ENCODE assay signal across 8 mouse cellular contexts in genomic region chr12:79006076-79006475, GRCm38 (mm10). TPM values are rescaled to one million over a fixed set of nuclear protein-coding genes. Genes with fewer than 3 reads are reported as not detected.
DNase-seq lines count a peak whose midpoint lies in the region; ATAC-seq and TF ChIP-seq lines count a peak whose summit lies in the region.

No protein-coding gene starts in this region.

- no peak for ATAC-seq in heart, embryonic 16.5 days (replicated peaks; ENCODE audit: extremely low read depth, insufficient read depth, low FRiP score)
- no peak for ATAC-seq in forebrain, postnatal 0 days

- TF ChIP-seq POLR2A in bone marrow, adult 2 months (IDR thresholded peaks at IDR 0.05; ENCODE audit: borderline replicate concordance, control insufficient read depth, low read depth, low read length) = no peak

- peak overlapping the region; percentile 90 for H3K4me3 ChIP-seq in heart, embryonic 16.5 days (ENCODE audit: low read length)
- peak overlapping the region; percentile 81 for H3K4me3 ChIP-seq in bone marrow, adult 2 months (replicated peaks; ENCODE audit: control insufficient read depth, low read depth, low read length)
- H3K4me3 ChIP-seq in forebrain, postnatal 0 days (ENCODE audit: low read depth, low read length) = peak overlapping the region; percentile 93
- peak overlapping the region; percentile 95 for H3K4me3 ChIP-seq in midbrain, embryonic 10.5 days

- WGBS in heart, embryonic 16.5 days = 41% methylated on average over 9 of the region's 9 CpGs
- WGBS in bone marrow, adult 2 months = 19% methylated on average over 9 of the region's 9 CpGs
- WGBS in forebrain, postnatal 0 days = 22% methylated on average over 9 of the region's 9 CpGs
- 39% methylated on average over 9 of the region's 9 CpGs for WGBS in midbrain, embryonic 10.5 days

- H3K36me3 ChIP-seq in heart, embryonic 16.5 days (ENCODE audit: control insufficient read depth, insufficient read depth) = no peaks in the 10 kb centered on the region
- H3K36me3 ChIP-seq in forebrain, postnatal 0 days (ENCODE audit: insufficient read depth) = no peaks in the 10 kb centered on the region
- no peaks in the 10 kb centered on the region for H3K36me3 ChIP-seq in midbrain, embryonic 10.5 days

- H3K4me2 ChIP-seq in heart, embryonic 16.5 days (ENCODE audit: low read depth, low read length) = peak overlapping the region; percentile 87
- H3K4me2 ChIP-seq in forebrain, postnatal 0 days (ENCODE audit: low read depth) = peak overlapping the region; percentile 84

- no peak overlapping the region for H3K9ac ChIP-seq in heart, embryonic 16.5 days (ENCODE audit: low read length)
- peak overlapping the region; percentile 95 for H3K9ac ChIP-seq in forebrain, postnatal 0 days

- H3K27me3 ChIP-seq in heart, embryonic 16.5 days (ENCODE audit: control insufficient read depth, insufficient read depth, low read length) = peaks cover 12% of the 10 kb centered on the region
- no peaks in the 10 kb centered on the region for H3K27me3 ChIP-seq in forebrain, postnatal 0 days (ENCODE audit: insufficient read depth, low read length)
- H3K27me3 ChIP-seq in midbrain, embryonic 10.5 days (ENCODE audit: low read depth, poor library complexity, severe bottlenecking) = peaks cover 44% of the 10 kb centered on the region

- no peak overlapping the region for H3K27ac ChIP-seq in heart, embryonic 16.5 days (ENCODE audit: low read length)
- H3K27ac ChIP-seq in bone marrow, adult 2 months (ENCODE audit: control insufficient read depth, insufficient read depth, low read depth, low read length, poor library complexity) = no peak overlapping the region
- H3K27ac ChIP-seq in forebrain, postnatal 0 days (ENCODE audit: low read depth, low read length) = peak overlapping the region; percentile 89
- H3K27ac ChIP-seq in midbrain, embryonic 10.5 days (replicated peaks) = peak overlapping the region; percentile 88; the same call in 1 of the 2 replicates

- no peaks in the 10 kb centered on the region for H3K9me3 ChIP-seq in heart, embryonic 16.5 days (replicated peaks; ENCODE audit: control insufficient read depth, low read length)
- no peaks in the 10 kb centered on the region for H3K9me3 ChIP-seq in forebrain, postnatal 0 days (ENCODE audit: low read length)
- no peaks in the 10 kb centered on the region for H3K9me3 ChIP-seq in midbrain, embryonic 10.5 days (replicated peaks)

- no peak for TF ChIP-seq CTCF in bone marrow, adult 2 months (IDR thresholded peaks at IDR 0.05; ENCODE audit: control insufficient read depth, insufficient read depth, low read length)
- no peak for TF ChIP-seq CTCF in forebrain, postnatal 0 days (IDR thresholded peaks at IDR 0.05; ENCODE audit: low read depth)

- DNase-seq in heart, adult 8-10 months (ENCODE audit: low spot score) = no peak
- no peak for DNase-seq in forebrain, postnatal 0 days
- DNase-seq in midbrain, embryonic 10.5 days (ENCODE audit: low spot score) = no peak
- no peak for DNase-seq in embryo, embryonic 10.5 days (ENCODE audit: low spot score)
- DNase-seq in MN1 (ENCODE audit: low spot score) = no peak
- no peak for DNase-seq in urinary bladder, postnatal 36 days (ENCODE audit: low spot score in 2 of 2)

- no peaks in the 10 kb centered on the region; the same call in 1 of the 2 replicates for H3K4me1 ChIP-seq in heart, embryonic 16.5 days (ENCODE audit: control insufficient read depth, insufficient read depth, low read length)
- peaks cover 3% of the 10 kb centered on the region; the same call in 1 of the 2 replicates for H3K4me1 ChIP-seq in bone marrow, adult 2 months (ENCODE audit: control insufficient read depth, insufficient read depth, low read length)
- H3K4me1 ChIP-seq in forebrain, postnatal 0 days (ENCODE audit: insufficient read depth) = peaks cover 16% of the 10 kb centered on the region; the same call in 1 of the 2 replicates
- H3K4me1 ChIP-seq in midbrain, embryonic 10.5 days = peaks cover 25% of the 10 kb centered on the region

RNA-seq across cellular contexts. Expression of gene Tmem229b, which starts 1.4 kb away (rescaled TPM):
- 3.9 and 4.7 TPM in 2 replicates for polyA plus RNA-seq in heart, embryonic 16.5 days (2015; fragmentation: Nextera tagmentation; extraction: Ambion mirVana)
- total RNA-seq in heart, adult 8-10 months (2022) = 1 to 10 TPM; 2.3 to 4.4 (median 2.9) TPM
- 6.2 and 18.7 TPM in 2 replicates for polyA plus RNA-seq in bone marrow, adult 2 months (2011; ENCODE audit: insufficient read depth, insufficient read length, low replicate concordance, missing spikeins)
- 111 and 153 TPM in 2 replicates for total RNA-seq in forebrain, postnatal 0 days (2014; rRNA removed)
- polyA plus RNA-seq in forebrain, postnatal 0 days (2015; fragmentation: Nextera tagmentation; extraction: Ambion mirVana) = 47.5 and 54.8 TPM in 2 replicates
- 5.3 and 6.1 TPM in 2 replicates for polyA plus RNA-seq in midbrain, embryonic 10.5 days (2016; fragmentation: Nextera tagmentation; extraction: Ambion mirVana)

RNA-seq across cellular contexts. Expression of gene Plekhh1, which starts 22.9 kb away (rescaled TPM):
- polyA plus RNA-seq in heart, embryonic 16.5 days (2015; fragmentation: Nextera tagmentation; extraction: Ambion mirVana) = 1.8 and 2.8 TPM in 2 replicates
- total RNA-seq in heart, adult 8-10 months (2022) = 1 to 10 TPM in 2 of 4 experiments, under 1 TPM in 2; 0.87 to 2.8 (median 1.4) TPM
- 0.36 and 1.1 TPM in 2 replicates for polyA plus RNA-seq in bone marrow, adult 2 months (2011; ENCODE audit: insufficient read depth, insufficient read length, low replicate concordance, missing spikeins)
- total RNA-seq in forebrain, postnatal 0 days (2014; rRNA removed) = 3.8 and 4.8 TPM in 2 replicates
- polyA plus RNA-seq in forebrain, postnatal 0 days (2015; fragmentation: Nextera tagmentation; extraction: Ambion mirVana) = 0.47 and 0.86 TPM in 2 replicates
- polyA plus RNA-seq in midbrain, embryonic 10.5 days (2016; fragmentation: Nextera tagmentation; extraction: Ambion mirVana) = 7.9 and 8.4 TPM in 2 replicates

Comparison
In these comparisons a context has a peak if more than half of its experiments do, and no peak if none do; other contexts are left out.
1. H3K27ac ChIP-seq: peak in forebrain, postnatal 0 days (single experiment) and midbrain, embryonic 10.5 days (single experiment); none in heart, embryonic 16.5 days (single experiment) and bone marrow, adult 2 months (single experiment).
2. Peak in every context shown above with its lines, with median percentiles within 50 percentile points of each other: H3K4me3 ChIP-seq.